Mouse (Mus musculus) neural tube, embryonic 14.5 days (tissue): ENCODE measurements around the gene Il15. TPM values are rescaled to one million over a fixed set of nuclear protein-coding genes. Genes with fewer than 3 reads are reported as not detected.

Source experiments
- ATAC-seq: fragments of 200-750 bp; cut with Nextera tagmentation; 2 replicates; pipeline ENCODE4 v1.8.0; 2017; ENCODE audit warnings: low read depth, mild to moderate bottlenecking, moderate TSS enrichment, moderate library complexity
- H3K27ac ChIP-seq: fragments of 300-500 bp; sonication (generic); 2 replicates; pipeline ENCODE4 v1.5.1; 2014; ENCODE audit warnings: low read depth, mild to moderate bottlenecking, control low read depth, low read length, moderate library complexity, mixed read lengths
- H3K27me3 ChIP-seq: fragments of 300-500 bp; sonication (generic); 2 replicates; pipeline ENCODE4 v1.6.1; 2014; ENCODE audit warnings: low read length; ENCODE audit not compliant: control insufficient read depth, insufficient read depth
- H3K36me3 ChIP-seq: fragments of 300-500 bp; sonication (generic); 2 replicates; pipeline ENCODE4 v1.6.1; 2014; ENCODE audit warnings: low read length, mixed read lengths; ENCODE audit not compliant: control insufficient read depth, insufficient read depth
- H3K4me1 ChIP-seq: fragments of 300-500 bp; sonication (generic); 2 replicates; pipeline ENCODE4 v1.6.1; 2014; ENCODE audit warnings: low read length; ENCODE audit not compliant: control insufficient read depth, insufficient read depth
- H3K4me2 ChIP-seq: fragments of 300-500 bp; sonication (generic); 2 replicates; pipeline ENCODE4 v1.6.1; 2014; ENCODE audit warnings: mild to moderate bottlenecking, low read depth, low read length, control low read depth
- H3K4me3 ChIP-seq: fragments of 300-500 bp; sonication (generic); 2 replicates; pipeline ENCODE4 v1.5.1; 2014; ENCODE audit warnings: low read depth, low read length, control low read depth, mixed read lengths
- H3K9ac ChIP-seq: fragments of 300-500 bp; sonication (generic); replicated peaks from 2 replicates; pipeline ENCODE4 v1.6.1; 2014; ENCODE audit warnings: low read depth, mild to moderate bottlenecking, control low read depth, low read length, mixed read lengths
- H3K9me3 ChIP-seq: fragments of 300-500 bp; sonication (generic); 2 replicates; pipeline ENCODE4 v1.6.1; 2016; ENCODE audit warnings: low read length; ENCODE audit not compliant: control insufficient read depth
- WGBS: fragments of 180-500 bp; shearing (Covaris S2); extraction: QIAGEN DNeasy Blood & Tissue Kit; methylation state at CpG from one replicate; pipeline ENCODE4 v1.1.7; 2014; 5-methylcytosine and 5-hydroxymethylcytosine counted together
- polyA plus RNA-seq: library from polyadenylated mRNA; unstranded; fragments of >200 nt; fragmentation: Nextera tagmentation; extraction: Ambion mirVana; gene quantifications from 2 replicates; pipeline ENCODE4 v1.2.1, GENCODE M21; 2014

The Il15 gene
- polyA plus RNA-seq, 1 experiment from 2014 or later, result not detected

GRCm38 (mm10) chr8:82331675-82332234, 71.3 kb downstream of the Il15 start:
- 89% methylated on average over 8 of the region's 8 CpGs for WGBS
- H3K9ac ChIP-seq, result no peak overlapping the region
- ATAC-seq, result no peak
- H3K36me3 ChIP-seq, result no peaks in the 10 kb centered on the region
- H3K27me3 ChIP-seq, result no peaks in the 10 kb centered on the region
- no peak overlapping the region for H3K27ac ChIP-seq
- no peak overlapping the region for H3K4me2 ChIP-seq
- H3K4me1 ChIP-seq, result no peaks in the 10 kb centered on the region
- no peaks in the 10 kb centered on the region for H3K9me3 ChIP-seq
- H3K4me3 ChIP-seq, result no peak overlapping the region

- Histone ChIP-seq H3K4me1 (no peaks in the 10 kb centered on the region), H3K4me3 (no peak overlapping the region), H3K9ac (no peak overlapping the region), H3K27ac (no peak overlapping the region), H3K36me3 (no peaks in the 10 kb centered on the region), H3K9me3 (no peaks in the 10 kb centered on the region), H3K27me3 (no peaks in the 10 kb centered on the region), H3K4me2 (no peak overlapping the region)
- WGBS, result 60% methylated on average over 2 of the region's 2 CpGs
- no peak for ATAC-seq
These were observed 74.9 kb downstream of the Il15 start for GRCm38 (mm10) chr8:82327986-82328652.

GRCm38 (mm10) chr8:82326061-82326460, 77.0 kb downstream of the Il15 start:
- Histone ChIP-seq H3K4me2 (no peak overlapping the region), H3K4me3 (no peak overlapping the region), H3K27me3 (no peaks in the 10 kb centered on the region), H3K4me1 (no peaks in the 10 kb centered on the region), H3K36me3 (no peaks in the 10 kb centered on the region), H3K27ac (no peak overlapping the region), H3K9ac (no peak overlapping the region), H3K9me3 (no peaks in the 10 kb centered on the region)
- ATAC-seq, result no peak
- 97% methylated on average over 1 of the region's 1 CpGs for WGBS

- 86% methylated on average over 6 of the region's 6 CpGs for WGBS
These were observed 77.4 kb downstream of the Il15 start for GRCm38 (mm10) chr8:82325586-82325985.

GRCm38 (mm10) chr8:82317446-82317845, 85.6 kb downstream of the Il15 start:
- no peaks in the 10 kb centered on the region for H3K4me1 ChIP-seq
- no peak overlapping the region for H3K4me2 ChIP-seq
- 86% methylated on average over 3 of the region's 3 CpGs for WGBS
- no peaks in the 10 kb centered on the region for H3K9me3 ChIP-seq
- no peak overlapping the region for H3K9ac ChIP-seq
- no peak for ATAC-seq
- no peaks in the 10 kb centered on the region for H3K27me3 ChIP-seq
- H3K27ac ChIP-seq, result no peak overlapping the region
- no peaks in the 10 kb centered on the region for H3K36me3 ChIP-seq
- no peak overlapping the region for H3K4me3 ChIP-seq

More at GRCm38 (mm10) chr8:82325586-82325985, 77.4 kb downstream of the Il15 start:
- H3K36me3 ChIP-seq, result no peaks in the 10 kb centered on the region
- no peaks in the 10 kb centered on the region for H3K27me3 ChIP-seq
- H3K4me1 ChIP-seq, result no peaks in the 10 kb centered on the region
- no peak overlapping the region for H3K9ac ChIP-seq
- no peak overlapping the region for H3K4me2 ChIP-seq
- H3K9me3 ChIP-seq, result no peaks in the 10 kb centered on the region
- no peak overlapping the region for H3K4me3 ChIP-seq
- H3K27ac ChIP-seq, result no peak overlapping the region
- ATAC-seq, result no peak

- no peak overlapping the region for H3K4me3 ChIP-seq
- H3K36me3 ChIP-seq, result no peaks in the 10 kb centered on the region
- H3K4me1 ChIP-seq, result no peaks in the 10 kb centered on the region
- peak; percentile 44; the same call in 1 of the 2 replicates for ATAC-seq
- 34% methylated on average over 1 of the region's 1 CpGs for WGBS
- H3K27me3 ChIP-seq, result no peaks in the 10 kb centered on the region
- no peaks in the 10 kb centered on the region for H3K9me3 ChIP-seq
- no peak overlapping the region for H3K4me2 ChIP-seq
- no peak overlapping the region for H3K9ac ChIP-seq
- H3K27ac ChIP-seq, result no peak overlapping the region
These were observed 96.6 kb downstream of the Il15 start for GRCm38 (mm10) chr8:82306424-82306823.

GRCm38 (mm10) chr8:82296256-82296655, 106.8 kb downstream of the Il15 start:
- H3K9ac ChIP-seq, result no peak overlapping the region
- H3K9me3 ChIP-seq, result no peaks in the 10 kb centered on the region
- 89% methylated on average over 2 of the region's 2 CpGs for WGBS
- H3K27me3 ChIP-seq, result no peaks in the 10 kb centered on the region
- H3K4me1 ChIP-seq, result no peaks in the 10 kb centered on the region
- H3K4me3 ChIP-seq, result no peak overlapping the region
- ATAC-seq, result no peak
- H3K36me3 ChIP-seq, result no peaks in the 10 kb centered on the region
- no peak overlapping the region for H3K27ac ChIP-seq
- no peak overlapping the region for H3K4me2 ChIP-seq

GRCm38 (mm10) chr8:82291659-82292058, 111.4 kb downstream of the Il15 start:
- H3K4me3 ChIP-seq, result no peak overlapping the region
- H3K27me3 ChIP-seq, result no peaks in the 10 kb centered on the region
- ATAC-seq, result no peak
- H3K36me3 ChIP-seq, result no peaks in the 10 kb centered on the region
- whole genome bisulfite sequencing, result 81% methylated on average over 5 of the region's 5 CpGs
- no peaks in the 10 kb centered on the region for H3K4me1 ChIP-seq
- no peak overlapping the region for H3K27ac ChIP-seq
- no peaks in the 10 kb centered on the region for H3K9me3 ChIP-seq
- no peak overlapping the region for H3K9ac ChIP-seq
- H3K4me2 ChIP-seq, result no peak overlapping the region

- Histone ChIP-seq H3K4me2 (no peak overlapping the region), H3K4me1 (no peaks in the 10 kb centered on the region), H3K27me3 (no peaks in the 10 kb centered on the region), H3K4me3 (no peak overlapping the region), H3K36me3 (no peaks in the 10 kb centered on the region), H3K27ac (no peak overlapping the region), H3K9me3 (no peaks in the 10 kb centered on the region), H3K9ac (no peak overlapping the region)
- no peak for ATAC-seq
- 96% methylated on average over 3 of the region's 3 CpGs for WGBS
These were observed 117.2 kb downstream of the Il15 start for GRCm38 (mm10) chr8:82285866-82286265.
